Mouse (Mus musculus) liver, embryonic 16.5 days (tissue): ENCODE measurements around the gene Mgea5. TPM values are rescaled to one million over a fixed set of nuclear protein-coding genes. Genes with fewer than 3 reads are reported as not detected.

Experiments used
- ATAC-seq: fragments of 200-750 bp; cut with Nextera tagmentation; 2 replicates; pipeline ENCODE4 v1.8.0; 2017; ENCODE audit warnings: low read depth, mild to moderate bottlenecking, moderate number of reproducible peaks, moderate library complexity
- H3K27ac ChIP-seq: fragments of 300-500 bp; sonication (generic); 2 replicates; pipeline ENCODE4 v1.5.1; 2014; ENCODE audit warnings: mild to moderate bottlenecking, low read length
- H3K27me3 ChIP-seq: fragments of 300-500 bp; sonication (generic); 2 replicates; pipeline ENCODE4 v1.6.1; 2014; ENCODE audit warnings: low read depth, low read length, mixed read lengths; ENCODE audit not compliant: control insufficient read depth, insufficient read depth
- H3K36me3 ChIP-seq: fragments of 300-500 bp; sonication (generic); 2 replicates; pipeline ENCODE4 v1.6.1; 2014; ENCODE audit warnings: mild to moderate bottlenecking; ENCODE audit not compliant: control insufficient read depth, insufficient read depth
- H3K4me1 ChIP-seq: fragments of 300-500 bp; sonication (generic); 2 replicates; pipeline ENCODE4 v1.6.1; 2014; ENCODE audit warnings: low read depth, low read length, mixed read lengths; ENCODE audit not compliant: control insufficient read depth
- H3K4me2 ChIP-seq: fragments of 300-500 bp; sonication (generic); 2 replicates; pipeline ENCODE4 v1.6.1; 2014; ENCODE audit warnings: low read depth, low read length, mixed read lengths
- H3K4me3 ChIP-seq: fragments of 300-500 bp; sonication (generic); 2 replicates; pipeline ENCODE4 v1.5.1; 2014; ENCODE audit warnings: low read depth, mild to moderate bottlenecking, low read length
- H3K9ac ChIP-seq: fragments of 300-500 bp; sonication (generic); 2 replicates; pipeline ENCODE4 v1.6.1; 2014; ENCODE audit warnings: low read depth, low read length
- H3K9me3 ChIP-seq: fragments of 300-500 bp; sonication (generic); replicated peaks from 2 replicates; pipeline ENCODE4 v1.6.1; 2016; ENCODE audit warnings: low read length; ENCODE audit not compliant: control insufficient read depth
- WGBS: fragments of 180-500 bp; shearing (Covaris S2); extraction: QIAGEN DNeasy Blood & Tissue Kit; methylation state at CpG from one replicate; pipeline ENCODE4 v1.1.7; 2014; ENCODE audit not compliant: insufficient replicate concordance; 5-methylcytosine and 5-hydroxymethylcytosine counted together
- polyA plus RNA-seq: library from polyadenylated mRNA; unstranded; fragments of >200 nt; fragmentation: Nextera tagmentation; extraction: Ambion mirVana; gene quantifications from 2 replicates; pipeline ENCODE4 v1.2.1, GENCODE M21; 2015

Mgea5 gene
- polyA plus RNA-seq, 1 experiment from 2014 or later, result 16.3 TPM

DNA sequence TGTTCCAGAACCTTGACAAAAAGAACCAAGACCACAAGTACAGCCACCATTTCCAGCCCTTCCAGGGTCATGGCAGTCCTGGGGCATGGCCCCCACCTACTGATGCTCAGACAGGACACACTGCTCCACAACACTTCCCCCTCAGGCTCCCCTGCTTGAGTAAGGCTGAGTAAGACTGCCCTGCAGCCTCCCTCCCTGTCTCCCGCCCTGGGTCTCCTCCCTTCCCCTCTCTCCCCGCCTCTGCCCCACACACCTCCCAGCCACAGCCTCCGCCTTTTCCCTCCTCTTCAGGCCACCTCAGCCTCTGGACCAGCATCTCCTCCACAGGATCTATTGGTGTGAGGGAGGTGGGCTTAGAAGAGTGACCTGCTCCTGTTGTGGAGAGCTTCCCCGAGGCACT is 19.8 kb upstream of the Mgea5 start:
- Histone ChIP-seq H3K9me3 (no peaks in the 10 kb centered on the region), H3K27me3 (no peaks in the 10 kb centered on the region), H3K36me3 (no peaks in the 10 kb centered on the region), H3K4me2 (peak overlapping the region; percentile 70), H3K9ac (peak overlapping the region; percentile 56), H3K27ac (peak overlapping the region; percentile 42; the same call in 1 of the 2 replicates), H3K4me1 (peaks cover 34% of the 10 kb centered on the region), H3K4me3 (peak overlapping the region; percentile 49)
- 24% methylated on average over 4 of the region's 4 CpGs for WGBS
- peak; percentile 76 for ATAC-seq

DNA sequence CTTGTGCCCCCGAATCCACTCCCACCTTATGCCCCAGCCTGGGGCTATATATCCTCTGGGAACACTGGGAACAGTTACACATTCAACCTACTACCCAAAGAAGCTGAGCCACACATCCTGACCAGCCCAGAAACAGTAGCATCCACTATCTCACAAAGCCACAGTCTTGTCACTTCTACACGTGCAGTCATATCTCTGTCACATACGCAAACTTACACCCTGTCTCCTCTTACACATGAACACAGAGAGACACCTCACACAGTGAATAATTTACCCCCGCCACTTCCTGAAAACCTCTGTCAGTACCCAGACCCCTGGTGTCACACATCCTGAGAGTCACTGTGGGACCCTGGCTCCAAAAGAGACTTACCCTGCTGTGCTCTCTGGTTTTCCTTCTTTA is 19.1 kb upstream of the Mgea5 start:
- H3K27ac ChIP-seq, result peak overlapping the region; percentile 74
- peak overlapping the region; percentile 70 for H3K4me2 ChIP-seq
- ATAC-seq, result peak; percentile 83
- no peaks in the 10 kb centered on the region for H3K27me3 ChIP-seq
- H3K4me1 ChIP-seq, result peaks cover 34% of the 10 kb centered on the region
- peak overlapping the region; percentile 56 for H3K9ac ChIP-seq
- H3K9me3 ChIP-seq, result no peaks in the 10 kb centered on the region
- no peaks in the 10 kb centered on the region for H3K36me3 ChIP-seq
- WGBS, result 25% methylated on average over 4 of the region's 4 CpGs
- H3K4me3 ChIP-seq, result peak overlapping the region; percentile 49

DNA sequence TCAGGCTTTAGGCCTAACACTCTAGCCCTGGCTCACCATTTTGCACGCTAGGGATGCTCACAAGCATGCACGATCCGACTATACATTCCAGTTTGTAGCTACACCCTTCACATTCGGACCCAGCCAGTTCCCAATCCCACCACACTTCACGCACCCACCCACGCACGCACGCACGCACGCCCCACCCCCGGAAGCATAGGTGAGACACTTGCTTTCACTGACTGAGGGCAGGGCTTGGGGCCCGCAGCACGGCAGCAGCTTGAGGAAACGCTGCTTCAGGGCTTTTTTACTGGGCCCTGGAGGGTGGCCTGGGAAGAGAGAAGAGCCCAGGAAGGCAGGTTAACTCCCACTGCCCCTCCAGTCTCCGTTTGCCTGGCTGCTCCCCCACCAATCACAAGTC is 13.2 kb upstream of the Mgea5 start:
- Histone ChIP-seq H3K36me3 (no peaks in the 10 kb centered on the region), H3K27ac (no peak overlapping the region), H3K9ac (no peak overlapping the region), H3K27me3 (no peaks in the 10 kb centered on the region), H3K4me2 (no peak overlapping the region), H3K9me3 (no peaks in the 10 kb centered on the region), H3K4me1 (peaks cover 12% of the 10 kb centered on the region), H3K4me3 (no peak overlapping the region)
- WGBS, result 78% methylated on average over 15 of the region's 15 CpGs
- no peak for ATAC-seq

DNA sequence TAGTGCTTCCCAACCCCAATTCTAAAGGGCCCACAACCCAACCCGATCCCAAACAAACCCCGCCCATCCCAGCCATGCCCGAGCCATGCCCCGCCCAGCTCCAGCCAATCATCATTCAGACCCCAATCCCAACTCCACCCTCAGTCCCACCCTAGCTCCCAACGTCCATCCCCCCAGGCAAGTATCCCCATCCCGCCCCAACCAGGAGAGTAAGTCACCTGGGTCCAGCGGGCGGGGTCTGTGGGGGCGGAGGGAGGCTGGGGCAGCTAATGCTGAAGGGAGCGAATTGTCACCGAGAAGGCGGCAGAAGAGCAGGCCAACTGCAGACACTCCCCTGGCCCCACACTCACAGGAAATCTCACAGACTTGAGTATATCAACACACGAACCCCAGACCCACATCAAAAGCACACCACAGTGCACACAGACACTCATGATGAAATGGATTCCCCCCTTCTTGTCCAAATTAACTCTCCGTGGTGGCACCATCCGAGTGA is 12.5 kb upstream of the Mgea5 start:
- no peak overlapping the region; the same call in 1 of the 2 replicates for H3K9ac ChIP-seq
- H3K4me1 ChIP-seq, result peaks cover 12% of the 10 kb centered on the region
- no peaks in the 10 kb centered on the region for H3K27me3 ChIP-seq
- H3K4me3 ChIP-seq, result 0 out of 2 replicates have a peak overlapping the region, but pooled peaks have one; percentile 3
- peak overlapping the region; percentile 41 for H3K4me2 ChIP-seq
- no peaks in the 10 kb centered on the region for H3K36me3 ChIP-seq
- ATAC-seq, result peak; percentile 82
- no peak overlapping the region for H3K27ac ChIP-seq
- WGBS, result 31% methylated on average over 15 of the region's 15 CpGs
- no peaks in the 10 kb centered on the region for H3K9me3 ChIP-seq

DNA sequence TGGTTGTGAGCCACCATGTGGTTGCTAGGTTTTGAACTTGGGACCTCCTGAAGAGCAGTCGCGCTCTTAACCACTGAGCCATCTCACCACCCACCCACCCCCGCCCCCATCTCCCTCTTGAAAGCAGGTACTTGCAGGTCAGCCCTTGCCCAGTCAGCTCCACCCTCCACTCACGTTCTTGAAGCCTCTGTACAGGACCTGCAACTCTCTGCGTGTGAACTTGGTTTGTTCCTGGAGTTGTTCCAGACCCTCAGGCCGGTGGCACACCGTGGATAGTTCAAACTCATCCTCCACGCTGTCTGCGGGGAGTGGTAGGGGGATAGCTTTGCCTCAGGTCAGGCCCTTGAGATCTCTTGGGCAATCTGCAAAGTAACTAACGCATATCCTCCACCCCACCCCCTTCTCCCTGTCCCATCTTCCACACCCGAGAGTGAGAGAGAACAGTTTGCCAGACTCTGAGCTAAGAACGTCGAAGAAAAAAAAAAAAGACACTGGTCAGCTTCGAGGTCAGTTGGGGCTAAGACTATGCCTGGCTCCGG is 11.8 kb upstream of the Mgea5 start:
- ATAC-seq, result no peak
- peak overlapping the region; percentile 41 for H3K4me2 ChIP-seq
- no peaks in the 10 kb centered on the region for H3K9me3 ChIP-seq
- no peak overlapping the region for H3K27ac ChIP-seq
- H3K9ac ChIP-seq, result no peak overlapping the region
- no peaks in the 10 kb centered on the region for H3K36me3 ChIP-seq
- H3K4me1 ChIP-seq, result peaks cover 18% of the 10 kb centered on the region
- no peak overlapping the region for H3K4me3 ChIP-seq
- H3K27me3 ChIP-seq, result no peaks in the 10 kb centered on the region
- 34% methylated on average over 15 of the region's 15 CpGs for WGBS

DNA sequence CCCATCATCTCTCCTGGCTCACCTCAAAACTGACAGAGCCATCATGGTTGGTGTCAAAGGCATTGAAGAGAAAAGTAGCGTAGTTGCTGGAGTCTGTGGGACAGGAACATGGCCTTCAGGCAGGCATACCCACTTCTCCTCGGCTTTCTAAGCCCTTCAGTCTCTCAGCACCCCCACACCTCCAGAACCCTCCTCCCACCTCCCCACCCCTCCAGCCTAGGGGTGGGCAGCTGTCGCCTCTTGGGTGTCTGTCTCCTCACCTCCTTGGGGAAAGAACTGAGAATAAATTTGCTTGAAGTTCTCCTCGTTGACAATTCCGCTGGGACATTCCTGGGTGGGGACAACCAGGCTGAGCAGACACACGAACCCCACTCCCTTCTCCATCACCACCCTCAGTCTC is 11.1 kb upstream of the Mgea5 start:
- Histone ChIP-seq H3K9me3 (no peaks in the 10 kb centered on the region), H3K36me3 (no peaks in the 10 kb centered on the region), H3K27me3 (no peaks in the 10 kb centered on the region), H3K9ac (no peak overlapping the region), H3K4me2 (no peak overlapping the region), H3K4me1 (peaks cover 26% of the 10 kb centered on the region), H3K27ac (no peak overlapping the region), H3K4me3 (no peak overlapping the region)
- ATAC-seq, result no peak
- 75% methylated on average over 6 of the region's 6 CpGs for WGBS

DNA sequence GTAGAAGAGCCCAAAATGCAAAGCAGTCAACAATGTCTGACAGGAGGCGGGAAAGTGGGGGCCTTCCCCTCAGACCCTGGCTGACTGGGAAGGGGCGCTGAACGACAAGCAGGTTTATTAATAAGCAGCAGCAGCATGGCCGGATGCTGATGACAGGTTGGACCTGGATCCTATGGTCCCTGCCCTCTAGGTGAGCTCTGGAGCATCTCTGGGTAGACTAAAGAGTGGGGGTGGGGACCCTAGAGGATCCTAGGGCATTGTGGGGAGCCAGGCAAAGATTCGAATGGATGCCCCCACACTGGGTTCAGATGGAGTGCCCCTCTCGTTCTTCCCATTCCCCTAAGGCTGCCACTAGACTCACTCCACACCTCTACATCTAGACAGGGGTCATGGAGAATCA is 8.8 kb upstream of the Mgea5 start:
- Histone ChIP-seq H3K4me2 (no peak overlapping the region), H3K4me1 (peaks cover 28% of the 10 kb centered on the region), H3K9ac (no peak overlapping the region), H3K27ac (no peak overlapping the region), H3K9me3 (no peaks in the 10 kb centered on the region), H3K36me3 (no peaks in the 10 kb centered on the region), H3K27me3 (no peaks in the 10 kb centered on the region), H3K4me3 (no peak overlapping the region)
- no peak for ATAC-seq
- 72% methylated on average over 6 of the region's 6 CpGs for WGBS

DNA sequence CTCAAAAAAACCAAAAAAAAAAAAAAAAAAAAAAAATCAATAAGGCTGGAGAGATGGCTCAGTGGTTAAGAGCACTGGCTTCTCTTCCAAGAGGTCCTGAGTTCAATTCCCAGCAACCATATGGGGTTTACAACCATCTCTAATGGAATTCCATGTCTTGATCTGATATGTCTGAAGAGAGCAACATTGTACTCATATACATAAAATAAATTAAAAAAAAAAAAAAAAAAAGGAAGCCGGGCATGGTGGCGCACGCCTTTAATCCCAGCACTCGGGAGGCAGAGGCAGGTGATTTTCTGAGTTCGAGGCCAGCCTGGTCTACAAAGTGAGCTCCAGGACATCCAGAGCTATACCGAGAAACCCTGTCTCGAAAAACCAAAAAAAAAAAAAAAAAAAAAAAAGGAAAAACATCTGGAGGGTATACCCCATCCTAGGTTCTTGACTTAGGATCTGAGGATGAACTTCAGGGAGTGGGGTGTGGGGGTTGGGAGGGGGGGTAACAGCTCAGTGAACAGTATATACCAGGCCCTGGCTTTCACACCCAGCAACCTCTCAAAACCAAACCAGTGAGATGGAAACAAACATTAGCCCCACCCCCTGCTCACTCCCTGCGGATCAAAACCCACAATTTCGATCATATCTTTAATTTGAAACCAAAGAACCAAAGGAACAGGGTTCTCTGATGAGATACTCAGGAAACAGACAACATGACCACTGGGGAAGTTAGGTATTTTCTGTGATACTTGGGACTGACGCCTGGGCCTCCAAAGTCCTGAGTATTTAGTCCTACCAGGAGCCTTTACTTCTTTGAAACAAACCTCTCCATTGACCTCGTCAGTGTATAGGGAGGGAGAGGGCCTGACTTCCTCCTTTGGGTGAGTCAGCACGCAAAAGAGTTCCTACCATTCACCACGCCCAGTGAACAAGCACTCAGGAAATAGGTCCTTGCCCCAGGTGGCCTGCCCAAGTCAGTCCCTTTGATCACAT is 6.5 kb upstream of the Mgea5 start:
- peak overlapping the region; percentile 25 for H3K9ac ChIP-seq
- WGBS, result 46% methylated on average over 13 of the region's 13 CpGs
- H3K27ac ChIP-seq, result peak overlapping the region; percentile 91
- no peak overlapping the region for H3K4me3 ChIP-seq
- no peaks in the 10 kb centered on the region for H3K9me3 ChIP-seq
- H3K27me3 ChIP-seq, result no peaks in the 10 kb centered on the region
- H3K4me2 ChIP-seq, result peak overlapping the region; percentile 56
- ATAC-seq, result peak; percentile 99
- H3K4me1 ChIP-seq, result peaks cover 19% of the 10 kb centered on the region
- H3K36me3 ChIP-seq, result no peaks in the 10 kb centered on the region

DNA sequence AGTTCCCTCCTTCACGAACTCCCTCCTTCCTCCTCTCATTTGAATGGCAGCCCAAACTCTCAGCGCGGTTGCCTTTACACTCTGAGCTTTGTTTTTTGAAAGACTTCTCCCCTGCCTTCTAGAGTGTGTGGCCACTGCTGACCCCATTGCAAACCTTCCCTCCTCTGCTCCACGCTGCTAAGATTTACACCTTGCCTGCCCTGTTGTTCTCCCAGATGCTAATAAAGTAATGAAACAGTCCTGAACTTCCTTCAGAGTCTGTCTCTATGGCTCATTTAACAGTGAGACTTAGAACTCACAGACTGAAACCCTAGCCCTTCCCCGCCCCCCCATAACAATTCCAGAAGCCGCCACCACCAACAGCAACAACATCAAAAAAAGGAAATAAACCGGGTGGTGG is 5.7 kb upstream of the Mgea5 start:
- Histone ChIP-seq H3K9me3 (no peaks in the 10 kb centered on the region), H3K27ac (peak overlapping the region; percentile 91; the same call in 1 of the 2 replicates), H3K4me2 (no peak overlapping the region), H3K27me3 (no peaks in the 10 kb centered on the region), H3K4me1 (peaks cover 21% of the 10 kb centered on the region), H3K9ac (no peak overlapping the region), H3K36me3 (no peaks in the 10 kb centered on the region), H3K4me3 (no peak overlapping the region)
- ATAC-seq, result no peak
- 84% methylated on average over 7 of the region's 7 CpGs for WGBS
